Mouse (Mus musculus) bone marrow macrophage, adult 2 months (primary cell): ENCODE results near the gene Btbd2.

Experiments
- CTCF ChIP-seq: IDR thresholded peaks from 2 replicates; pipeline ENCODE4 v1.5.1; 2012; ENCODE audit warnings: low read depth, mild to moderate bottlenecking, low read length, moderate library complexity
- POLR2A ChIP-seq: IDR thresholded peaks from 2 replicates; pipeline ENCODE4 v1.6.1; 2012; ENCODE audit warnings: mild to moderate bottlenecking, low read depth, low read length, borderline replicate concordance

DNA sequence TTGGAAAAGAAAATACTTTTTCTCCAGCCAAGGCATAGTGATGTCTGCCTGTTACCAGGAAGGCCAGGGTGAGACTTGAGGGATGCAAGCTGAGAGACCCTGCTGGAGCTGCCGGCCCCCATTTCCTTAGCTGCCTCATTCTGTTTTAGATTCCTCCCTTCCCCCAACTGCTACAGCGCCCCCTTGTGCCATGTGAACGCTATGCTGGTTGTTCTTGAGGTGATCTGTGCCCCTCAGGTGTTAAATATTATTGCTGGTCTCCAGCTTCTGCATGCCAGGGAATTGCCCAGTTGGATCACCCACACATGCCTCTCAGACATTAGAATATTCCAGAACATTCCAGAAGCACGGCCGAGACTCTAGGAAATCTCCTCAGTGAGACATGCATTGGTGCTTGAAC lies 4.3 kb upstream of the Btbd2 start:
- TF ChIP-seq POLR2A: no peak
- peak; percentile 66 for TF ChIP-seq CTCF
